Mouse (Mus musculus) heart, embryonic 15.5 days (tissue): Measurements from ENCODE around the gene Nnat. TPM values are rescaled to one million over a fixed set of nuclear protein-coding genes. Genes with fewer than 3 reads are reported as not detected.
A peak's percentile ranks its signal among the peaks of the same experiment; 100 is the strongest.

Experiments used
- ATAC-seq: fragments of 200-750 bp; cut with Nextera tagmentation; replicated peaks from 2 replicates; pipeline ENCODE4 v1.8.0; 2017; ENCODE audit warnings: low read depth, moderate TSS enrichment; ENCODE audit not compliant: insufficient number of reproducible peaks, insufficient read depth, low FRiP score
- H3K27ac ChIP-seq: fragments of 300-500 bp; sonication (generic); 2 replicates; pipeline ENCODE4 v1.5.1; 2015; ENCODE audit warnings: mild to moderate bottlenecking, inconsistent platforms
- H3K27me3 ChIP-seq: fragments of 300-500 bp; sonication (generic); 2 replicates; pipeline ENCODE4 v1.6.1; 2015; ENCODE audit warnings: inconsistent platforms
- H3K36me3 ChIP-seq: fragments of 300-500 bp; sonication (generic); 2 replicates; pipeline ENCODE4 v1.6.1; 2015; ENCODE audit warnings: mild to moderate bottlenecking, inconsistent platforms
- H3K4me1 ChIP-seq: fragments of 300-500 bp; sonication (generic); replicated peaks from 2 replicates; pipeline ENCODE4 v1.6.1; 2015; ENCODE audit warnings: inconsistent platforms
- H3K4me2 ChIP-seq: fragments of 300-500 bp; sonication (generic); 2 replicates; pipeline ENCODE4 v1.6.1; 2015; ENCODE audit warnings: inconsistent platforms, mild to moderate bottlenecking, moderate library complexity
- H3K4me3 ChIP-seq: fragments of 300-500 bp; sonication (generic); 2 replicates; pipeline ENCODE4 v1.5.1; 2015; ENCODE audit warnings: mild to moderate bottlenecking, inconsistent platforms
- H3K9ac ChIP-seq: fragments of 300-500 bp; sonication (generic); 2 replicates; pipeline ENCODE4 v1.6.1; 2015; ENCODE audit warnings: mild to moderate bottlenecking, inconsistent platforms
- H3K9me3 ChIP-seq: fragments of 300-500 bp; sonication (generic); replicated peaks from 2 replicates; pipeline ENCODE4 v1.6.1; 2016; ENCODE audit warnings: inconsistent platforms
- WGBS: fragments of 180-500 bp; shearing (Covaris S2); methylation state at CpG from one replicate; pipeline ENCODE4 v1.1.7; 2015; ENCODE audit warnings: mixed read lengths; 5-methylcytosine and 5-hydroxymethylcytosine counted together
- polyA plus RNA-seq: library from polyadenylated mRNA; unstranded; fragments of >200 nt; fragmentation: Nextera tagmentation; extraction: Ambion mirVana; gene quantifications from 2 replicates; pipeline ENCODE4 v1.2.1, GENCODE M21; 2015

Nnat gene
- polyA plus RNA-seq, 1 experiment from 2014 or later, result 54.1 TPM

- 57% methylated on average over 10 of the region's 10 CpGs for WGBS
- no peak for ATAC-seq
- Histone ChIP-seq H3K4me3 (no peak overlapping the region), H3K4me1 (peaks cover 41% of the 10 kb centered on the region), H3K27me3 (no peaks in the 10 kb centered on the region), H3K9me3 (no peaks in the 10 kb centered on the region), H3K4me2 (no peak overlapping the region), H3K27ac (no peak overlapping the region), H3K36me3 (peaks cover 22% of the 10 kb centered on the region), H3K9ac (no peak overlapping the region)
These were observed 7.6 kb upstream of the Nnat start for GRCm38 (mm10) chr2:157552158-157552886.

- no peaks in the 10 kb centered on the region for H3K27me3 ChIP-seq
- H3K36me3 ChIP-seq, result peaks cover 36% of the 10 kb centered on the region
- H3K9me3 ChIP-seq, result peaks cover 19% of the 10 kb centered on the region; the same call in 1 of the 2 replicates
- peaks cover 48% of the 10 kb centered on the region for H3K4me1 ChIP-seq
- no peak overlapping the region for H3K9ac ChIP-seq
- no peak overlapping the region for H3K4me2 ChIP-seq
- H3K4me3 ChIP-seq, result no peak overlapping the region
- WGBS, result 61% methylated on average over 5 of the region's 5 CpGs
- ATAC-seq, result no peak
- H3K27ac ChIP-seq, result no peak overlapping the region
These were observed 3.7 kb upstream of the Nnat start for GRCm38 (mm10) chr2:157556074-157556698.

- H3K4me3 ChIP-seq, result no peak overlapping the region
- no peak for ATAC-seq
- peaks cover 49% of the 10 kb centered on the region for H3K36me3 ChIP-seq
- no peaks in the 10 kb centered on the region for H3K27me3 ChIP-seq
- H3K4me1 ChIP-seq, result peaks cover 46% of the 10 kb centered on the region
- H3K9me3 ChIP-seq, result peaks cover 23% of the 10 kb centered on the region; the same call in 1 of the 2 replicates
- H3K27ac ChIP-seq, result no peak overlapping the region
- no peak overlapping the region for H3K9ac ChIP-seq
- WGBS, result 76% methylated on average over 9 of the region's 9 CpGs
- no peak overlapping the region for H3K4me2 ChIP-seq
These were observed 1.8 kb upstream of the Nnat start for GRCm38 (mm10) chr2:157558051-157558450.

GRCm38 (mm10) chr2:157558520-157558919 is 1.4 kb upstream of the Nnat start:
- Histone ChIP-seq H3K9ac (no peak overlapping the region), H3K27ac (no peak overlapping the region), H3K4me3 (no peak overlapping the region), H3K9me3 (peaks cover 23% of the 10 kb centered on the region; the same call in 1 of the 2 replicates), H3K4me2 (no peak overlapping the region), H3K36me3 (peaks cover 49% of the 10 kb centered on the region), H3K4me1 (peaks cover 44% of the 10 kb centered on the region), H3K27me3 (no peaks in the 10 kb centered on the region)
- no peak for ATAC-seq
- 67% methylated on average over 6 of the region's 6 CpGs for WGBS

- H3K36me3 ChIP-seq, result peaks cover 49% of the 10 kb centered on the region
- ATAC-seq, result no peak
These were observed 438 bp upstream of the Nnat start for GRCm38 (mm10) chr2:157559440-157559839.

DNA sequence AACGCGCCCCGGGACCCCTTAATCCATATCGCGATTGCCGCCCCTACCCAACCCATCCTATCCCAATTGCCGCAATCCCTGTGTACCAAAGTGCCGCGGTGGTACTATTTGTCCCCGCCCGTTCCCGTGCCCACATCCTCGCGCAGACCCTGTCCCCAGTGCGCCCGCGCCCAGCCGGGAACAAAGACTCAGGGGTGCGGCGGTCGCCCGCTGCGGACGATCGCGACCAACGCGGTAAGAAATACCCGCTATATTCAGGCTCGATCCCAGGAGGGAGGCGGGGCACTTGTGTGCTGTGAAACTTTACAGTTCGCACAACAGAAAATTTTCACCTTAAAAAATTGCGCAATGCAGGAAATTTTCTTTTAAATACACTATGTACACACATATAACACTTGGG is 424 bp downstream of the Nnat start:
- Histone ChIP-seq H3K36me3 (peaks cover 49% of the 10 kb centered on the region), H3K4me2 (peak overlapping the region; percentile 78), H3K4me3 (peak overlapping the region; percentile 50), H3K4me1 (peaks cover 42% of the 10 kb centered on the region), H3K27me3 (no peaks in the 10 kb centered on the region), H3K27ac (no peak overlapping the region), H3K9me3 (peaks cover 23% of the 10 kb centered on the region; the same call in 1 of the 2 replicates), H3K9ac (peak overlapping the region; percentile 45)
- ATAC-seq, result no peak
- WGBS, result 45% methylated on average over 33 of the region's 33 CpGs

More at GRCm38 (mm10) chr2:157559440-157559839, 438 bp upstream of the Nnat start:
- Histone ChIP-seq H3K27ac (no peak overlapping the region), H3K4me2 (peak overlapping the region; percentile 78), H3K9me3 (peaks cover 23% of the 10 kb centered on the region; the same call in 1 of the 2 replicates), H3K4me1 (peaks cover 42% of the 10 kb centered on the region), H3K9ac (no peak overlapping the region), H3K4me3 (peak overlapping the region; percentile 50), H3K27me3 (no peaks in the 10 kb centered on the region)
- WGBS, result 54% methylated on average over 19 of the region's 19 CpGs

DNA sequence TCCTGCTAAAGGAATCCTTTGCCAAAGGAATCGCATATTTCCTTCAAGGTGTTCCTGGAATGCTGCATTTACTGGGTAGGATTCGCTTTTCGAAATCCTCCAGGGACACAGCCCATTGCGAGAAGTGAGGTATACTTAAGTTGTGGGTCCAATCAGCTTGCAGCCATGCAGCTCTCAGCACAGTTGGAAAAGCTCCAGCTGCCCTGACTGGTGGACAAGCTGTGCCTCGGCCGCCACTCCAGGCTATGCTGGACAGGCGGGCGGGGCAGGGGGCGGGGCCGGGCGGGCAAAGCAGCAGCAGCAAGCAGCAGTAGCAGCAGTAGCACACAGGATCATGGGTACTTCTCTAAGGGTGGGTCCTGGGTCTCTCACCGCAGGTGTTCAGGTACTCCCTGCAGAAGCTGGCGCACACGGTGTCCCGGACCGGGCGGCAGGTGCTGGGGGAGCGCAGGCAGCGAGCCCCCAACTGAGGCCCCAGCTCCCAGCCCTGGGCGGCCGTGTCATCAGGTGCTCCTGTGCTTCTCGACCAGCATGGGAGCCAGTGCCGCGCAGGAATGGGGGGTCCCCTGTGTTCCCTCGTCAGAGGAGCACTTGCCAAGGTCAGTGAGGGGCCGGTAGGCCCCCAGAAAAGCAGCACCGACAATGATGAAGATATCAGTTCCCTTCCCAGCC is 1.4 kb downstream of the Nnat start:
- ATAC-seq, result peak; percentile 70
- Histone ChIP-seq H3K4me3 (peak overlapping the region; percentile 50), H3K27ac (no peak overlapping the region), H3K9me3 (peaks cover 23% of the 10 kb centered on the region; the same call in 1 of the 2 replicates), H3K4me1 (peaks cover 36% of the 10 kb centered on the region), H3K36me3 (peaks cover 47% of the 10 kb centered on the region), H3K4me2 (peak overlapping the region; percentile 78), H3K9ac (no peak overlapping the region), H3K27me3 (no peaks in the 10 kb centered on the region)
- 49% methylated on average over 27 of the region's 27 CpGs for WGBS

DNA sequence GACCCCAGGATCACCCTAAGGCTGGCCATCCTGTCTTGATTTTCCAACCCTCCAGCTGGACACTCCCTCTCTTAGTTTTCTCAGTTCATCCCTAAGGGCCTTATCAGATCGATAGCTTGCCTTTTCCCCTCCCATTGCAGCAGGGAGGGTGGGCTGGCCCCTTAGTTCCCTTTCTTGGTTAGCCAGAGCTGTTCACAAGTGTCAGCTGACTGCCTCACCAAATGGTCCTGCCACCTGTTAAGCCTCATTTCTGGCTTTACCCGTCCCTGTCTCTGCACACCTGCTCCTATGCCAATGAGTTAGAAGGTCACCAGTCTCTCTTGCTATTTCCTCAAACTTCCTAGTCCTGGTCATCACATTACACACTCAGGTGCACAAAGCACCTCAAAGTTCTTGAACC is 3.2 kb downstream of the Nnat start:
- no peak for ATAC-seq
- Histone ChIP-seq H3K27me3 (no peaks in the 10 kb centered on the region), H3K9me3 (peaks cover 23% of the 10 kb centered on the region; the same call in 1 of the 2 replicates), H3K27ac (no peak overlapping the region), H3K9ac (no peak overlapping the region), H3K36me3 (peaks cover 29% of the 10 kb centered on the region), H3K4me1 (peaks cover 39% of the 10 kb centered on the region), H3K4me2 (no peak overlapping the region), H3K4me3 (no peak overlapping the region)
- WGBS, result 61% methylated on average over 2 of the region's 2 CpGs

- Histone ChIP-seq H3K27me3 (no peaks in the 10 kb centered on the region), H3K4me1 (peaks cover 32% of the 10 kb centered on the region), H3K9ac (no peak overlapping the region), H3K27ac (no peak overlapping the region), H3K9me3 (peaks cover 13% of the 10 kb centered on the region; the same call in 1 of the 2 replicates), H3K36me3 (peaks cover 20% of the 10 kb centered on the region), H3K4me3 (peak overlapping the region; percentile 99), H3K4me2 (peak overlapping the region; percentile 74)
- no peak for ATAC-seq
- WGBS, result 65% methylated on average over 4 of the region's 4 CpGs
These were observed 4.8 kb downstream of the Nnat start for GRCm38 (mm10) chr2:157564723-157565122.

DNA sequence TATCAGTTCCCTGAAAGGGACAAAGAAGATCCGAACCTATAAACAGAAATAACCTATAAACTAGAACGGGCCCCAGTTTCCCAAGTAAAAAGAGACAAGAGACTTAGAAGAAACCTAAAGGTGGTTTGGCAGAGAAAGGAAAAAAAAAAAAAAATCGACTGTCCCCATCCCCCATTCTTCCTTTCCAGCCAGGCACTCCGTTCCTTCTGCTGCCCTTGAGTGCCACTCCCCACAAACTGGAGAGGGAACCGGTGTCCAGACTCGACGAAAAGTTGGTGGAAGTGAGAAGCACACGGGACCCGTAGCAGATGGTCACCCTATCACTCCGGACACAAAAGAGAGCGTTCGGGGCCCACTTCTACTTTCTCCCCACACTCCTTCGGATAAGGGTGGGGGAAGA is 5.6 kb downstream of the Nnat start:
- H3K27me3 ChIP-seq, result no peaks in the 10 kb centered on the region
- peak overlapping the region; percentile 90 for H3K27ac ChIP-seq
- H3K36me3 ChIP-seq, result peaks cover 16% of the 10 kb centered on the region
- peak overlapping the region; percentile 99 for H3K4me3 ChIP-seq
- WGBS, result 5% methylated on average over 13 of the region's 13 CpGs
- ATAC-seq, result no peak
- H3K4me1 ChIP-seq, result peaks cover 32% of the 10 kb centered on the region
- H3K9me3 ChIP-seq, result peaks cover 7% of the 10 kb centered on the region; the same call in 1 of the 2 replicates
- H3K9ac ChIP-seq, result peak overlapping the region; percentile 99
- H3K4me2 ChIP-seq, result peak overlapping the region; percentile 74

DNA sequence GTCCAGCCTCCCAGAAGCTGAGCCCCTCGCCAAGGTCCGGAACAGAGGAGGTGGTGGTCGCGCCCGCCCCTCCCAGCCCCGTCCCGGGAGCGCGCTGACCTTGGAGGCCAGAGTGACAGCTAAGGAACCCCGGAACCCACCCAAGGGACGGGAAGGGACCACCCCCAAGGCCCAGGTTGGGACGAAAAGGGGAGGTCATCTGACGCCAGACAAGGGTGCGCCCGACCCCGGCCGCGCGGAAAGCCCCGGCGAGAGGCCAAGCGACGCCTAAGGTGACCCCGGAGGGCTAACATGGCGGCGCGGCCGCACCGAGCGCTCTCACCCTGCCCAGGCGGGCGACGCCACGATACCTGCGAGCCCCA is 6.0 kb downstream of the Nnat start:
- Histone ChIP-seq H3K4me3 (peak overlapping the region; percentile 99), H3K9ac (peak overlapping the region; percentile 99), H3K4me2 (peak overlapping the region; percentile 74), H3K27me3 (no peaks in the 10 kb centered on the region), H3K9me3 (peaks cover 7% of the 10 kb centered on the region; the same call in 1 of the 2 replicates), H3K4me1 (peaks cover 32% of the 10 kb centered on the region), H3K36me3 (peaks cover 16% of the 10 kb centered on the region), H3K27ac (peak overlapping the region; percentile 90)
- ATAC-seq, result peak; percentile 29; the same call in 1 of the 2 replicates
- WGBS, result under 1% methylated on average over 35 of the region's 35 CpGs
